Mouse (Mus musculus) frontal cortex, adult (tissue): ENCODE results near the gene Calhm3.

ENCODE experiments used
- ATAC-seq: cut with Nextera tagmentation; 2 replicates; pipeline ENCODE4 v1.9.2; 2017; ENCODE audit warnings: mild to moderate bottlenecking, moderate library complexity, mixed read lengths; ENCODE audit not compliant: low TSS enrichment

Calhm3 gene

DNA sequence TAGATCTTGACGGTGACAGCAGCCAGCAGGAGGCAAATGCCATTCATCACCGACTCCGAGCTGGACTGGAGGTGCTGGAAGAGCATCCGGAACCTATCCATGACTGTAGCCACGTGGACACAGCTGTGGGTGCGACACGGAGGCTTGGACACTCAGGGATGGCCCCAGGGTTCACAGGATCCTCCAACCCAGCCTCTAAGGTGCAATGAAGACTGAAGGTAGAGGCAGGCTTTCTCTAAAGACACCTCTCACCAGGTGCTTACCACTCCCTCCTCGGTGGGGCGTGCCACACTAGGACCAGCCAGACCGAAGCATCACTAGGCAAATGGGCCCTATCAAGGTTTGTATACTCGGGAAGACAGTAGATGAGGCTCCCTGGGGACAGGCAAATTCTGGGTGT lies at the start of gene Calhm3:
Calhm3 (minus strand) TSS at position 101 of the 400 bp plus-strand sequence.
- no peak for ATAC-seq

- ATAC-seq, result no peak
Observed at GRCm38 (mm10) chr19:47206126-47206525, 48.6 kb upstream of the Calhm3 start.

DNA sequence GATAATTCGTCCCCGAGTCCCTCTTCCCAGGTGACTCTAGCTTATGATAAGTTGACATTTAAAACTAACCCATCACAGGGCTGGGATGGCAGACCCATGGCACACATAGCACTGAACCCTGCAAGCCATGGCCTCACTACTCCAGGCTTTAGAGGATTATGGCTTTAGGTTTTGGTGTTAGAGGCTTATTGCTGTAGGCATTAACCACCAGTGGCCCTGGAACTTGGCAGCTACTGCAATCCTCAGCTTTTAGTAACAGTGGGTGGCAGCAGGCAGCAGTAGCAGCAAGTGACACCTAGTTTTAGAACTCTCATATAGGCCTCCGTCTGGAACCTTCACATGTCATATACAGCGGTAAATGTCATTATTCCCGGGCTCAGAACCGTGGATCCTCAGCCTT lies 47.1 kb upstream of the Calhm3 start:
- peak; percentile 88 for ATAC-seq

DNA sequence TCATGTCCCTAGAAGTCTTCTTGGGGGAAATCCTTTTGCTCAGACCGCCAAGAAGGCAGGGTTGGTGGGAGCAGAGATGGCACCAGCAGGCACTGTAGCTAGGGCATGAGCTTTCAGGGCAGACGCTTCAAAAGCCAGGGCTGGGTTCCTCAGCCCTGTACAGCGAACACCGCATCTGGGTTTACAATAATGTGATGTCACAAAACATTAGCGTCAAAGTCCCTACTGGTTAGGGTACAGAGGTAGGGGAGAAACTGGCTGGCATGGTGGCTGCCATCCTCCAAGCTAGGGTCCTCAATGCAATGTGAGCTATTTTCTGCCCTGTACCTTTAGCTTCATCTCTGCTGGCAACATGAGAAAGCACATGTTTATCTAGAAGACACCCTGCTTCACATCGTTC lies 45.5 kb upstream of the Calhm3 start:
- no peak for ATAC-seq

GRCm38 (mm10) chr19:47202429-47202828 lies 44.9 kb upstream of the Calhm3 start:
- no peak for ATAC-seq

- ATAC-seq, result no peak
Observed at GRCm38 (mm10) chr19:47201972-47202371, 44.4 kb upstream of the Calhm3 start.

DNA sequence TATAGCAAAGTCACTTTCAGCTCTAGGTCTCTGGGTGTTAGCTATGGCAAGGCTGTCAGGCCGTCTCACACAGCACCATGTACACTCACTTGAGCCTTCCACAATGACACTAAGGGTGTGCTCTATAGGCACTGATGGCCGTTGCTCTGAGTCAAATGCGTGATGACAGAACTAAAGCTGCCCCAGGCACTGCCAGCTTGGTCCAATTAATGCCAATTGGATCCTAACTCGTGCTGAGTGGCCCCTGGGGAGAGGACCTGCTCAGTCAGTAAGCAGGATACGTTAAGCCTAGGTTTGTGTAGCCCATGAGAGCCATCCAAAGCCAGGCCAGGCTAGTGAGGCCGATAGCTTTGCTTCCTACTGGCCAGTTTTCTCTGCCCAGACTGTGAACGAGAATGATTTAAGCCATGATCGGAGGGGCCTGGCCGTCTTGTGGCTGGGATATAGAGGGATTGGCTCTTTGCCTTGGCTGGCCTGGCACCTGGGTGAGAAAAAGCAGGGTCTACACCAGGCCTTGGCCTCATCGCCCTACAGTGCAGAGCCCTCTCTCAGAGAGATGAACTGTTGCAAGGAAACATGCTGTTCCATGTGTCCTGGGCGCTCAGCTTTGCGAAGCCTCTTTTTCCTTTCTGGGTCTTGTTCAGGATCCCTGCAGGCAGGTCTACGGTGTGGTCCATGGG lies 41.2 kb upstream of the Calhm3 start:
- ATAC-seq, result no peak

- no peak for ATAC-seq
Observed at GRCm38 (mm10) chr19:47192158-47192557, 34.6 kb upstream of the Calhm3 start.

GRCm38 (mm10) chr19:47188515-47189128 lies 31.1 kb upstream of the Calhm3 start:
- peak; percentile 41 for ATAC-seq

- peak; percentile 58; the same call in 1 of the 2 replicates for ATAC-seq
Observed at GRCm38 (mm10) chr19:47186514-47187275, 29.1 kb upstream of the Calhm3 start.

DNA sequence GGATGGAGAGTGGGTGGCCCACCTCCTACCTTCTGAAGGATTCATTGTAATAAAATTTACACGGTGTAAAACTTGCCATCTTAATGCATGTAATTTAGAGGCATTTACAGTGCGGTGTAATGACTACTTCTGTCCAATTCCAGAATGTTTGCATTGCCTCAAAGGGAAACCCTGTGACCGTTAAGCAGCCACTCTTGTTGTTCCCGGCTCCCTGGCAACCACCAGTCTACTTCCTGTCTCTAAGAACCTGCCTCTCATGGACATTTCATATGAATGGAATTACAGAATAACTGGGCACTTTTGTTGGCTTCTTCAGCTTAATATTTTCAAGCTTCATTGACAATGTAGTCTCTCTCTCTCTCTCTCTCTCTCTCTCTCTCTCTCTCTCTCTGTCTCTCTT lies 27.2 kb upstream of the Calhm3 start:
- no peak for ATAC-seq

DNA sequence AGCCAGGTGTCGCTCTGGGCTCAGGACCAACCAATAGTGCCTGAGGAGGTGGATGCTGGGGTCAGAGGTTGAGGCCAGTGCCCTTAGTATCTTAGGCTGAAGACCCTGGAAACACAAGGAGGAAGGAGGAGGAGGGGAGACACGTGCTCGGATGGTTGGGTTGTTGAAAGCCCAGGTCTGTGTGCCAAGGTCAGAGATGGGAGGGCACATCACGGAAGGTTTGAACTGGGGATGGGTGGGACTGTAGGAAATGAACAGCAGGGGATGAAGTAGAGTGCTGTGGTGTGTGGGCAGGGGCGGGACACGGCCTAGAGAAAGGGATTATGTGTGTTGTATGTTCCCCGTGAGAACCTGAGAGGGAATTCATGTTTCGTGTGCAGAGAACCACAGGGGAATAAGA lies 26.7 kb upstream of the Calhm3 start:
- no peak for ATAC-seq

- ATAC-seq, result no peak
Observed at GRCm38 (mm10) chr19:47180011-47180410, 22.4 kb upstream of the Calhm3 start.

DNA sequence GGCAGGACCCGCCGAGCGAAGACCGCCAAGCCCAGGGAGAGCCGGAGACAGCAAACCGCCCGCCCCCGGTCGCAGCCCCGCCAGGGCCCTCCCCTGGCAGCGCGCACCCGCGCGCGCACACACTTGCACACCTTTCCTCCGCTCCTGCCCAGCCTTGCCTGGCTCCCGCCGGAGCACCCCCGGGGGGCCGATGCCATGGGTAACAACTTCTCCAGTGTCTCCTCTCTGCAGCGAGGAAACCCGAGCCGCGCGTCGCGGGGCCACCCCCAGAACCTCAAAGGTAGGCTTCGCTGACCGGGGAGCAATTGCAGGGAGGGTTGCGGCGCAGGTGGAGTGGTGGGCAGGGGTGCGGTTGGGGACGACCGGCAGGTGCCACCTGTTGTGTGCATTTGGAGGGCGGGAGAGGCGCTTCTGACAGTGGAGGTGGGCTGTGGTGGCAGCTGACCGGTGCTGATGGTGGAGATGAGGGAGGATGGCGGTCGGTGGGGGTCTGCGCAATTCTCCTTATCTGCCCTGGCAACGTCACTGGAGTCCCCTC lies 21.8 kb upstream of the Calhm3 start:
- peak; percentile 52 for ATAC-seq

DNA sequence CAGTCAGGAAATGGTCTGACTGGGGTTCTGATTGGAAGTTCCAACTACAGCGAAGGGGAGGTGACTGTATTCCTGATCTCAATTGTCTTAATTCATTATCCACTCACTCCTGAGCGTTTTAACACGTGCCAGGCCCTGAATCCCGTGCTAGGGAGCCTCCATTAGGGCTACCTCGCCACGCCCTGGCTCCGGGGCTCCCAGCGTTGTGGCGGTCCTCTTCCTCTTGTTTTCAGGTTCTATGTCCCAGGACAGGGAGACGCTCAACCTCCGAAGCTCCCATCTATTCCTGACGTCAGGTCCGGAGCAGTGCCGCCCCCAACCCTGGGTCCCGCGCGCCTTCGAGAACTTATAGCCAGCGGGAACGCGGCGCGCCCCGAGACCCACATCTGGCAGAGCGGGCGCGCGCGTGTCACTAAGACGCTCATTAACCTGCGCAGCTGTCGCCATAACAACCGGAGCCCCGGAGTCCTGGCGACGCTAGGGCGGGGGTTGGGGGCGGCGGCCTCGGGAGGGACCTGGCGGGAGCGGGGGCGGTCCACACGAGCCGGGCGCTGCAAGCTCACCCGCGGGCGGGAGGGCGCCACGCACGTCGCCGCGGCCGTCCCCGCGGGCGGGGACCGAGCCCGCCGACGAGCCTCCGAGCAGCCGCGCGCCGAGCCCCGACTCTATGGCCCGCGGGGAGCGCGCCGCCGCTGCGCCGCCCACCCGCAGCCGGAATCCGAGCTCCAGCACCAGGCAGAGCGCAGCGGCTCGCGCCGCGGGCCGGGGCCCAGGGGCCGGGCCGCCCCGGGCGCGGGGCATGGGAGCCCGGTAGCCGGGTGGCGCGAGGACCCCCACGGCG lies 21.1 kb upstream of the Calhm3 start, which contains the start of gene Neurl1a:
Neurl1a (plus strand) TSS at position 390 of the 841 bp plus-strand sequence.
- peak; percentile 58 for ATAC-seq

GRCm38 (mm10) chr19:47178001-47178400 lies 20.4 kb upstream of the Calhm3 start:
- ATAC-seq, result peak; percentile 27; the same call in 1 of the 2 replicates

DNA sequence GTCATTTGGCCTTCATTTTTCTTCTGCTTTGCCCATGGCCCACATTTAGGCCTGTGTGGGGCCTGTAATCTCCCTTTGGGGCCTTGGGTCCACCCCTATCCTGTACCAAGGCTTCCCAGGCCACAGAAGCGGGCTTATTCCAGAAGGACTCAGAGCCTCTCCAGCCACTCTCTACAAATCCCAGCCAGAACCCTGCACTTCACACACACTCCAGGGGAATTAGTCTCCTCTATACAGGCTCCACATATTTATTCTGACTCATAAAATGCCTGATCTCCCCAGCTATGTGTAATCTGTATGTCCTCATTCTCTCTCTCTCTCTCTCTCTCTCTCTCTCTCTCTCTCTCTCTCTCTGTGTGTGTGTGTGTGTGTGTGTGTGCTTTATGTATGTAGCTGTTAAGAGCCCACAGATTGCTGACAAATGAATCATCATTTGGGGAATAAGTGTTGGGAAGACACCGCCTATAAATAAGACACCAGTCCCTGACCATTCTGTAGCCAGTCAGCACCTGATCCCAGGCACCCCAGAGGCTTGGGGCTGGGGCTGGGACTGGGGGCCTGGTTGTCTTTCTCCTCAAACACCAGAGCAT lies 19.4 kb upstream of the Calhm3 start:
- ATAC-seq, result no peak

GRCm38 (mm10) chr19:47175472-47175871 lies 17.9 kb upstream of the Calhm3 start:
- ATAC-seq, result no peak

DNA sequence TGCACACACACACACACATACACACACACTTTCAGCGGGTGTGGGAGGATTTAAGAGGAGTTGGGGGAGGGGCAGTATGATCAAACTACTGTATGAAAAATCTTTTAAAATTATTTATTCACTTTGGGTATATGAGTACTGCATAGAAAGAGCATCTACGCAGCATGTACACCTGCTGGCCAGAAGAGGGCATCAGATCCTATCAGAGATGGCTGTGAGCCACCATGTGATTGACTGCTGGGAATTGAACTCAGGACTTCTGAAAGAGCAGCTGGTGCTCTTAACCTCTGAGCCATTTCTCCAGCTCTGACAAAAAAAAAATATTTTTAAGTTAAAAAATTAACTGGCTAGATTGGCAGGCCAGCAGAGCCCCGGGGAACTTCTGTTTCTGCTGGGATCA lies 17.0 kb upstream of the Calhm3 start:
- ATAC-seq, result no peak

- peak; percentile 74 for ATAC-seq
Observed at GRCm38 (mm10) chr19:47168793-47169412, 11.3 kb upstream of the Calhm3 start.

GRCm38 (mm10) chr19:47168223-47168622 lies 10.7 kb upstream of the Calhm3 start:
- peak; percentile 73 for ATAC-seq
